Mouse (Mus musculus) urinary bladder, postnatal 25 days (tissue): ENCODE data around the gene Necab2.

Experiments used
- DNase-seq: peaks from one replicate; pipeline ENCODE4 v3.0.0; 2022; ENCODE audit warnings: low spot score

The Necab2 gene

DNA sequence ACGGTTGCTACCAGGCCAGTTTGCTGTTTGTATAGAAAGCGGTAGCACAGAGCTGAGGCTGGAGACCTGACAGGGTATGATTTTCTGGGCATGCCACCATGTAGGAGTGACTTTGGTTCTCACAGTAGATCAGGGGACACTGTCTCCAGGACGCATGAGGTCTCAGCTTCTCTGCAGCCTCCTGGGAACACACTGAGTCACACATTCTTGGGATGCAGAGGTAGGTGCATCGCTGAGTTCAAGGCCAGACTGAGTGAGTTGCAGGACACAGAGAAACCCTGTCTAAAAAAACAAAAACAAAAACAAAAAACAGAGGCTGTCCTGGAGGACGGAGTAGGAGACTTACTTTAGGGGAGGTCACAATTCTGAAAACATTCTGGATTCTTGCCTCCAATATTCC lies 6.4 kb downstream of the Necab2 start:
- DNase-seq, result no peak

GRCm38 (mm10) chr8:119456045-119456444 lies 9.5 kb downstream of the Necab2 start:
- no peak for DNase-seq

DNA sequence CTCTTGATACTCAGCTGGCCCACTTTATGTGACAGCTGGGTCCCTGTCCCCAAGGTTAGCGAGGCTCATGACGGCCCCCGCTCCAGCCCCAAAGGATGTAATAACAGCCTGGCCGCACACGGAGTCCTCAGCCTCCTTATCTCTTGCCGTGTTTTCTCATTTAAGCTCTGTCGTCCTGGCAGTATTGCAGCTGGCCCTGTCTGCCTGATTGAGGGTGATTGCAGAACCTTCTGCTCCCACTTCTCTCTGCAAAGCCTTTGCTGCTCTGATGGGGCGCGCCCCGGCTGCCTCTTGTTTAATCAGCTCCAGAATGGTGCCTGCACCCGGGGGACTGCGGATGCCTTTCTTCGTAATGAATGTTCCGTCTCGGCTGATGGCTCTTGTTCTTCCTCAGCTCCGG lies 13.2 kb downstream of the Necab2 start:
- DNase-seq, result no peak

GRCm38 (mm10) chr8:119461356-119461755 lies 14.8 kb downstream of the Necab2 start:
- no peak for DNase-seq

DNA sequence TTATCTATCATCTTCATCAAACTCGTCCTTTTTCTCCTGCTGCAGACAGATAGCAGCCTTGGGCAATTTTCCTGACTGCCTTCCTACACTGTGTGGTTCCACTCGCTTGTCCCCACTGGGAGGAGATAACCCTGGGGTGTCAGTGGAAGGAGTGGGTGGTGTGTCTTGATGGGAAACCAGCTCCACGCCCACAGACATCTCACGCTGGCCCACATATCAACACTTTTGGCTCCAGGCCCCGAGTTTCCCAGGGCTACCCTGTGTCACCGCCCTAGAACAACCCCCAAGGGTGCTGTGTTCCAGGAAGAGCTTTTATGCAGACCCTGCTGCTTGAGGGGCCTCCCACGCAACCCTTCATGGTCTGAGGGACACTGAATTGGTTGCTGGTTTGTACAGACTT lies 17.2 kb downstream of the Necab2 start:
- no peak for DNase-seq

DNA sequence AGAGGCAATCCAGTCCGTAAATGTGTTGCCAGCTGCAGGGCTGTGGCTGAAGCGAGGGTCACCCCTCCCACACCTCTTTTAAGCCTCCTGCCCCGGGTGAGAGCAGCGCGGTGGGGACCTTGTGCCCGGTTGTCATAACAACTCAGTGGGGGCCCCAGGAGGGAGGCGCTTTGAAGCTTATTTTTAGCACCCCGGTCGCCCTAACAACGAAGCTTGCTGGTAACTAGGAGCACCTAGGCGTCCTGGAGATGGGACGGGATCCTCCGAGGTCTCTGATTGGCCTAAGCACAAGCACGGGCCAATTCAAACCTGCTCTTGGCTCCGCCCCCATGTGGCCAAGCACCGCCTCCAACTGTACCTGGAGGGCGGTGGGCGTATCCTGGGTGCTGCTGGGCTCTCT lies 19.6 kb downstream of the Necab2 start:
- DNase-seq, result no peak

DNA sequence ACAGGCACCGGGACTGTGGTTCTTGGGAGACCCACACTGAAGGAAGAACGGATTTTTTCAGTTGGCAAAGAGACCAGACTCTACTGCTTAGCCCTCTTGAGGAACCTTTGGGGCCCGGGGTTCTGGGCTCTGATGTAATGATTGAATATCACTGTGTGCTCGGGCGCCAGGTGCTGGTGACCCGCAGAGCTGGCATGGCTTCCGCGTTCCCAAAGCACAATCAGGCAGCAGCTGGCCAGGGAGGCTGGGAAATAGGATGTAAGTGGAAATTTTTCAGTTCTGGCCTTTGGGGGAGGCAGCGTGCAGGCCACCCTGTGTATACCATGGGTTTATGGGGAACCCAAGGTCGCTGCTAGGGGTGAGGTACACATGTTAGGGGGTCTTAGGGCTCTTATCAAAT lies 20.3 kb downstream of the Necab2 start:
- DNase-seq, result no peak

GRCm38 (mm10) chr8:119468091-119468490 lies 21.6 kb downstream of the Necab2 start:
- no peak for DNase-seq

DNA sequence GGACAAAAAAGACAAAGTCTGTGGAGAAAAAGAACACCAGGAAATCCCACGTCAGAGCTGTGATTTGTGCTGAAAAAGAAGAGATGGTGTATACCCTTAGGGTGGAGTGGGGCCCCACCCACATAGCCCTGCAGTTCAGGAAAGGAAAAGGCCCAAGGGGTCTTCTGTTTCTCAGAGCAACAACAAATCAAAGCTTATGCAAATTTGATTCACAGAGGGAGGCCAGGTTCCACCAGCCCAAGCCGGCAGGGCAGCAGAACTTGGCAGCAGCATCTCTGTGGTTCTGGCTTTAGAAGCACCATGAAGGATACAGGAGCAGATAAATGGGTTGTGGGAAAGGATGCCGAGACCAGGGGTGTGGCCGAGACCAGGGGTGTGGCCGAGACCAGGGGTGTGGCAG lies 32.2 kb downstream of the Necab2 start:
- DNase-seq, result no peak

DNA sequence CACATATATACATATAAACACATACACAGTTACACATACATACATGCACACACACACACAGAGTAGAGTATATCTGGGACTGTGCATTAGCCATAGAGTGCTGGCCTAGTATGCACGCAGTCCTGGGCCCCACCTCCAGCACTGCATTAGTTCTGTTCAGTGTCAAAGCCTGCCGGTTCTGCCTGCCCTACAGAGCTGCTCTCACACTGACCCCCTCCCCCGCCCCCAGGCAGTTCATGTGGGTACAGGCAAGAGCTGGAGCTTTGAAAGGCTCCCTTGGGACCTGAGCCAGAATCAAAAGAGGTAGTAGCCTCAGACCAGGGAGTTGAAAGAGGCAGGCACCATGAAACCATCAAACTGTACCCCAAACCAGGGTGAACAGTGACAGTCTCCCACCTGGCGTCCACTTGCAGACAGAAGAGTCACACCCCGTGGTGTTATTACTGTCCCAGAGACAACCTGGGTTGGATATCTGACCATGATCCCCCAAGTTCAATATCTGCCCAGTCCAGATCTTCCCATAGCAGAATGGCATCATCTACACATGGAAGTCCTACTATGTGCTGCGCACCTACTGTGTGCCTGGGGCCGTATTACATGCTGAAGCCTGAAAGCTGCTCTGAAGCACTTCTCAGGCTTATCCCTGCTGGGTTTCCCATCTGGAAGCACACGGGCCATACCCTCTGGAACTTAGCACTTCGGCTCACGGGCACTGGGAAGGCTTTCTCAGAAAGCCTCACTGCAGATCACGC lies 37.8 kb downstream of the Necab2 start:
- no peak for DNase-seq

- no peak for DNase-seq
Measured at GRCm38 (mm10) chr8:119487093-119487492, 40.6 kb downstream of the Necab2 start.

DNA sequence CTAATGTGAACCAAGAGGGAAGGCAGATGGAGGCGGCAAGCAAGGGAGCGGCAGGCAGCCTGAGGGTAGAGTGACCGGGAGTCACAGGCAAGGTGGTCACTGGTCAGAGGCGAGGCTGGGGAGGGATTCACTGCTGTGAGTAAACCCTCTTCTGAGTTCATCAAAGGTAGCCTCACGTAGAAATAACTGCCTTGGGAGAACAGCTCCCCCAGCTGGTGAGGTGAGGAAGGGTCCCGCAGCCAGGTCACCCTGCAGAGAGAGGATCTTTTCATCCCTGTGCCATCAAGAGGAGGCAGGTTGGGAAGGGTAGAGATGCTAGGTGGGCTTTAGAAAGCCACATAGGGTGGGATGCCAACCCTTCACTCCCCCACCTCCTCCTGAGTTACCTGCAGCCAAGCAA lies 50.3 kb downstream of the Necab2 start:
- peak; percentile 64 for DNase-seq

DNA sequence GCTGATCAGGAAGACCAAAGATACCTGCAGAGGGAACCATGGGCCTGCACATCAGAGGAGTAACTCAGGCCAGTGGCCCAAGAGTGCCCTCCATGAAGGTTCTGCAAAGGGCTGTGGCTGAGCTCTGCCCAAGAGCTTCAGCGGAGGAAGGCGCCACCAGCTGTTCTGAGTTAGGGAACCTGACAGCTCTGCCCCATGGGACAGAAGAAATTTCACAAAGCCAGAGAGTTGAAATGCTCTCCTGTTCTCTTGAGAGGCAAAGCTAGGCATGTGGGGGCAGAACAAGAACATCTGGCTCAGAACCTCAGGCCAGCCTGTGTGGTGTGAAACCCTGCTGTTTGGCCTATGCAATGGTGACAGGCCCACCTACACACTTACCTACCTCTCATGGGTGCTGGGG lies 53.3 kb downstream of the Necab2 start:
- no peak for DNase-seq

DNA sequence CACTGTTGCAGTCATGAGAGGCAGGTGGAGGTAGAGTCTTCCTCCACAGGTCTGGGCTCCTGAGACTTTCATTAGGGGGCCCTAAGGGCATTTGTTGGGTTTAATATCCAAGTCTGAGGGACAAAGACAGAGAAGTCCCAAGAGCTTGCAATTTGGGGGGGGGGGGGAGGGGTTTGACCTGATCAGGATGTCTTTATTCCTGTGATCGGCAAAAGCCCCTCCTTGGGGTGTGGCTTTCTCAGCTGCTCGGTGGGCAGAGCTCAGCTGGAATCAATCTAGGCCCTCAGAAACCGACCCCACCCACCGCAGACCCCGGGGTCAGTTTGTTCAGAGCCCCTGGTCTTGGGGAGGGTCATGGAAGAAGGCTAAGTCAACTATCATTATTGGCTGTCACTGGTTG lies 55.1 kb downstream of the Necab2 start, which contains the start of gene Slc38a8:
TSS of gene Slc38a8 (minus strand) at position 101 of the 400 bp plus-strand sequence.
- no peak for DNase-seq

DNA sequence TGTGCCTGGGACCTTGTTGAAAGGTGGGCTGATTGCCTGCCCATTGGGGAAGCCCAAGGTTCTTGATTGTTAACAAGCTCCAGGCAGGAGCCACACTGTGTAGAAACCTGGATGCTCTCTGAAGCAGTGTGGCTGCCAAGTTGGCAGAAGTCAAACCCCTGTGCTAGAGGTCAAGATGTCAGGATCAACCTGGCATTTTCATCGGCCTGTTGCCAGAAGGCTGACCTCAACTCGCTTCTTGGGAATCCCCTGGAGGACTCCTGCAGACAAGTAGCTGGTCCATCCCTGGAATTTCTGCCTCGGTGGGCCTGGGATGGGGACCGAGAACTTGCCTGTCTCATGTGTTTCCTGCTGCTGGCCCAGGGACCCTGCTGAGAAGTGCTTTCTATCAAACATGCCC lies 55.6 kb downstream of the Necab2 start:
- no peak for DNase-seq

- DNase-seq, result no peak
Measured at GRCm38 (mm10) chr8:119503191-119503767, 56.8 kb downstream of the Necab2 start.

DNA sequence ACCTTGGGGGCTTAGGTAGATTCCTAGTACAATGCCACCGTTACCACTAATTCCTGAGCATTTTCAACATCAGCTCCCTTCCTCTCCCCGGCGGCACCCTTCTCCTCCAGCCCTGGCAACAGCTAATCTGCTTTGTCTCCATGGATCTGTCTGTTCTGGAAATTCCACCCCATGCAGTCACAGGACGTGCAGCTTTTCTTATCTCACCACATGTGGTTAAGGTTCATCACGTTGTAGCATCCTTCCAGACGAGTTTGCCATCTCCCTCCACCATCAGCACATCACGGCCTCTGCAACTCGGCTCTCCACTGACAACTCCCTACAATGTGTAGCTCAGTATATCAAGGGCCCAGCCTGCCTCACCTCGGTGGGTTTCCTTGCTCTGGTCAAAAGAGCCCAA lies 59.0 kb downstream of the Necab2 start:
- no peak for DNase-seq

DNA sequence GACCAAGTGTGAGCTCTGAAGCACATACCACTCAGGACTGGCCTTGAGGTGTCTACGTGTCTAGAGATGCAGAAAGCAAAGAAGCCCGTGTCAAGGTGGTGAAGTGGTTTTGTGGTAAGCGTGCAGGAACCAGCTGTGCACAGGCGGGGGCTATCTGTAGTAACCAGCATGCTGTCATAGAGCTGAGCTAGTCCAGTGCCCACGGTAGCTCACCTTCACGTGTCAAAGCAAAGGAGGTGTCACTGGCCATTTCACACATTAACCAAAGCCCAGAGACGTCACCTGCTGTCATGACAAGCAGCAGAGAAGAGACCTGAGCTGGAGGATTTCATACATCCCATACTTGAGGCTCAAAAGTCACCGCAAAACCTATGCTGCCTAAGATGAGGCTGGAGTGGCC lies 59.6 kb downstream of the Necab2 start:
- DNase-seq, result no peak

GRCm38 (mm10) chr8:119510471-119510870 lies 64.0 kb downstream of the Necab2 start:
- no peak for DNase-seq

DNA sequence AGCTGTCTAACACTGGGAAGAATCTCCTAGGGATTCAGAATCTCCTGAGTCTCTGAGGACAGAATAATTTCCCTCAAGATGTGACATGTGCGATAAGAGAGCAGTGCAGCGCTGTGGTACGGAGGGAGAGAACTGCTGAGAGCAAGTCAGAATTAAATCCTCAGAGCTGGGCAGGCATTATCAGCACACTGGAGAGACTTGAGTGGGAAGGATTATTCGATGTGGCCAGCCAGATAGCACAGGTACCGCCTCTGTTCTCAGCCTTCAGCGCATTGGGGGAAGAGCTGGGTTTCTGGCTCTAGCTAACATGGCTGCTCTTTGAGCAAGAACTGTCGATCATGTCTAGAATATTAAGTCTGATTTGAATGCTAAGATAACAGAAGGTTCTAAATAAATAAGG lies 65.2 kb downstream of the Necab2 start:
- DNase-seq, result no peak

DNA sequence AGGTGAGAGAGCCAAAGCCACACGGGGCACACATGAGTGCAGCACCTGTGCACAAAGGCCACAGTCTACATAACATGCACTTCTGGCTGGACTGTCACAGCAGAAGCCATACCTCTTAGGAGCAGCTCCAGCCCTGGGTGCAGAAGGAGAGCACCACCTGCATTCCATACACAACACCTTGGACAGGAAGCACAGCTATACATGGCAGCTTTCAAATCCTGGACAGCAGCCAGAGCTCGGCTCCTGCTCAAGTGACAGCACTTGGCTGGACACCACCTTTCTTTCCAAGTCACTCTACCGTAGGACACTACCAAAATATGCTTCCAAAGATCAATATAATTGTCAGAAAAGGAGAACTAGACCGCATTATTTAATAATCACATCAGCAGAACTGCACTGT lies 66.9 kb downstream of the Necab2 start:
- DNase-seq, result no peak

DNA sequence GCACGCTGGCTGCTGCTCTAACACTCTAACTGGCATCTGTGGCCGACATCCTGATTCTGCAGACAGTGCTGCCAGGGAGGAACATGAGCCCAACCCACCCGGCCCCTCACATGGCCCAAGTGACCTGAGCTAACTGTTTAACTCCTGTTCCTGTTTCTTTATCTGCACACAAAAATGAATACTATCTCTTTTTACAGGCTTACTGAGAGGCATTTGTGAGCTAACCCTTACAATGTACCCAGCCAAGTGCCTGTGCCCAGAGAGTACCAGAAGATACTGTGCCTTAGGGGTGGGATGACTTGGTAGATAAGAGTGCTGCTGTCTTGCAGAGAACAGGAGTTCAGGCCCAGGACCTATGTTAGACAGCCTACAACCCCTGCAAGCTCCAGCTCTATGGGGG lies 68.4 kb downstream of the Necab2 start:
- no peak for DNase-seq

DNA sequence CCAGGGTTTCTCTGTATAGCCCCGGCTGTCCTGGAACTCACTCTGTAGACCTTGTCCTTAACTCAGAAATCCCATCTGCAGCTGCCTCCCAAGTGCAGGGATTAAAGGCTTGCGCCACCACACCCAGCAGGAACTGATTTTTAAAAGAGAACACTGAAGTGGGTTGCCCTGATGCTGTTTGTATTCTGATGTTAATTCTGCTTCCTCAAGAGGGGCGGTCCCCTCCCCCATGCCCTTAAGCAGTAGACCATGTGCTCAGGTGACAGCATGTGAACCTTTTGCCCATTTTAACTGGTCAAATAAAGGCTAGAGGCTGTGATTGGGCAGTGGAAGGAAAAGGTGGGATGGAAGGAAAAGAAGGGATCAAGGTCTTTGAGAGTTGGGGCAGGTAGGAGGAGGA lies 69.2 kb downstream of the Necab2 start:
- no peak for DNase-seq

DNA sequence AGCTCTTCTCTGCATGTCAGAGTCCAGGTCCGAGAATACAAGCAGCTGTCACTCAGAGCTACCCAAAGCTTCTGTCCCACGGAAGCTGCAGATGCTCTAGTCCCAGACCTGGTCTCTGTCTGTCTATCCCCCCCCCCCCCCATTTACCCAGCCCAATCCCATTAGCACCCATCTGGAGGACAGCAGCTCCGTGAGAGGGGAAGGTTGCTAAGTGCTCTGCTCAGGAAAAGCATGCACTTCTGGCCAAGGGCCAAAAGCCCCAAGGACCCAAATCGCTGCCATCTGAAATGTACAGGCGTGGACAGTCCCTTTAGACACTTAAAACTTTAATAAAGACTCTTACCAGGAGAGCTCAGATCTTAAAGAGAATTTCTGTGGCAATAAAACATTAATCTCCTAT lies 70.2 kb downstream of the Necab2 start:
- DNase-seq, result no peak
